Mouse (Mus musculus) C2C12 (cell line): ENCODE results near the gene Tceal3.

Experiments used
- CEBPB ChIP-seq: IDR thresholded peaks from one replicate; pipeline ENCODE4 v1.6.1; 2011; ENCODE audit warnings: low read depth, mild to moderate bottlenecking, control low read depth, moderate library complexity
- CTCF ChIP-seq: IDR thresholded peaks from one replicate; pipeline ENCODE4 v1.5.1; 2011; ENCODE audit not compliant: control insufficient read depth, insufficient read depth, insufficient read length
- FOSL1 ChIP-seq: IDR thresholded peaks from one replicate; pipeline ENCODE4 v1.8.0; 2011; ENCODE audit warnings: mild to moderate bottlenecking, low read length; ENCODE audit not compliant: poor library complexity, insufficient read depth, severe bottlenecking
- MAX ChIP-seq: IDR thresholded peaks from one replicate; pipeline ENCODE4 v1.6.1; 2011; ENCODE audit warnings: mild to moderate bottlenecking, control low read depth
- MYOD1 ChIP-seq: IDR thresholded peaks from one replicate; pipeline ENCODE4 v1.6.1; 2011; ENCODE audit warnings: low read depth; ENCODE audit not compliant: control insufficient read depth, insufficient read length
- MYOG ChIP-seq: IDR thresholded peaks from one replicate; pipeline ENCODE4 v1.6.1; 2011; ENCODE audit not compliant: control insufficient read depth, insufficient read length; ENCODE audit errors: extremely low read depth
- USF1 ChIP-seq: IDR thresholded peaks from one replicate; pipeline ENCODE4 v1.6.1; 2011; ENCODE audit warnings: low read depth, mild to moderate bottlenecking, control low read depth, moderate library complexity

DNA sequence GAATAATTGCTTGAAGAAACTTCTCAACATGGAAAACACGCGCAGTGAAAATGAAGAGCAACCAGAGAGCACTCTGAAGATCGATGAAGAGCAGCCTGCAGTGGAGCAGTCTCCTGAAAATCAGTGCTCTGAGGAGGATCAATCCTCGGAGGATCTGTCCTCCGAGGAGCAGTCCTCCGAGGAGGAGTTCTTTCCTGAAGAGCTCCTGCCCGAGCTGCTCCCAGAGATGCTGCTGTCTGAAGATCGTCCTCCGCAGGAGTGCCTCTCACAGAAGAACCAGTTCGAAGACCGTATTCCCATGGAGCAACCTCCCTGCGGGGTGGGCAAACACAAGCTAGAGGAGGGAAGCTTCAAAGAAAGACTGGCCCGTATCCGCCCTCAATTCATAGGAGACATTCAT lies 118.1 kb downstream of the Tceal3 start:
- no peak for TF ChIP-seq CTCF
- TF ChIP-seq MAX, result no peak
- no peak for TF ChIP-seq MYOD1
- TF ChIP-seq USF1, result no peak
- no peak for TF ChIP-seq CEBPB
- no peak for TF ChIP-seq FOSL1
- TF ChIP-seq MYOG, result no peak
